Mouse (Mus musculus): ENCODE data around the gene BC035947.
"Not testable (repeated sequence)": the region's sequence is repeated elsewhere in the genome, so short reads cannot be mapped to it uniquely, and the experiment has no call there.

BC035947 gene

DNA sequence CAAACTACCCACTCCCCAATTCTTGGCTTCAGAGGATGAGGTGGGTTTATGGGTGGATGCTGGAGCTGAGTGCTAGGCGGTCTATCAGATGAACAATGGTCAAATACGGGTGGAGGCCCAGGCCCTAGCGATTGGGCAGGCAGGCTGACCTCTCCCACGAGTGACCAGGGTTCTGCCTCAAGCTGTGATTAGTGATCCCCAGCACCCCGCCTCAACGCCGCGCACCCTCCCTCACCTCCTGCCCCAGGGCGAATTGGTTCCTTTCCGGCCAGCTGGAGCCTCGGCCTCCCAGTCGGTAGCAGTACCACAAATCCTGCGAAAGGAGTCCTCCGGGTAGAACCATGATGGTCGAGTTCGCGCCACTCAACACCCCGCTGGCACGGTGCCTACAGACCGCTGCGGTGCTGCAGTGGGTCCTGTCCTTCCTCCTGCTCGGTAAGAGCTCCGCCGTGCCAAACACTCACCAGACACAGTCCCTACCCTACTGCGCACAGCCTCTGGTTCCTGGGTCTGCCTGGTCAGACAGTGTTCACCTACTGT is at the start of gene BC035947:
TSS of gene BC035947 (minus strand) at position 538 of the 540 bp plus-strand sequence.
- peak; percentile 9 for DNase-seq (ENCODE audit: low spot score)

DNA sequence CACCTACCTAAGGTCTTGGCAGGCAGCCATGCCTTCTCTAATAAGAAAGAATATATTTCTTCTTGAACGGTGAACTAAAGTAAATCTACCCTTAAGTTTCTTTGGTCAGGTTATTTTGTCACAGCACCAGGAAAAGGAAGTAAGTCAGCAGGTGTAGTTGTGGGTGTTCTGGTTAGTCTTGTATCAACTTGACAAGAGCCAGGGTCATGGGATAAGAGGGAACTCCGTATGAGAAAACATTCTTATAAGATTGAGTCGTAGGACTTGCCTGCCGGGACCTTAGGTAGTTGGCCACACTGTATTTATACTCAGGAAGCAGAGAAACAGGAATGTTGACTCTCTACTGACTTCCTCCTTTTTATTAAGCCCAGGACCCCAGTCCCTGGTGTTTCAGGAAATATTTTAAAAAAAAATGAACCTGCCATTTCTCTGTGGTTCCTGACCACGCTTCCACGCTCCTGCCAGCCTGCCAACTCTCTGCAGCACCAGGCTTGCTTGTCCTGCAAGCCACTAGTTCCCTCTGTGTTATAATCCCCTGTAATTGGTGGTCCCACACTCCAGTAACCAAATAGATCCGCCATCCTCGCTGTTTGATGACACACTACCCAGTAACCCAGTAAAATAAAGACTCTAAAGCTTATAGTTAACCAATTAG is 42.2 kb upstream of the BC035947 start:
- DNase-seq (ENCODE audit: low spot score): no peak

DNA sequence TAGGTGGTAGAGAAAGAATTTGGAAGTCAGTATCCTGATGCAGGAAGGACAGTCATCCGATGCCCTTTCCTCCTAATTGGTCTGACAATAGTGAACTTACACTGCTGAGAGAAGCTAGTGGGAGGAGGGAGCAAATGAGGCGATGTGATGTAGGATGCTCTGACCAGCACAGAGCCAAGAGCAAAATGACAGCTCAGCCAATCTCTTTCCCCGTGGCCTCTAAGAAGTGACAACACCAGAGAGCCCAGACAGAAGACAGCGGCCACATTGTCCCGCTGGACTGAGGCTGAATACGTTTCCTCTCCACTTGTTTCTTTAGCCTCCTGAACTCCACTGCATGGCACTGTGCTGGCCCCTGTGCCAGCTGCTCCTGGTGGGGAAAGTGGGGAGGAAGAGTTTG is 37.0 kb upstream of the BC035947 start:
- no peak for DNase-seq (ENCODE audit: low spot score)

DNA sequence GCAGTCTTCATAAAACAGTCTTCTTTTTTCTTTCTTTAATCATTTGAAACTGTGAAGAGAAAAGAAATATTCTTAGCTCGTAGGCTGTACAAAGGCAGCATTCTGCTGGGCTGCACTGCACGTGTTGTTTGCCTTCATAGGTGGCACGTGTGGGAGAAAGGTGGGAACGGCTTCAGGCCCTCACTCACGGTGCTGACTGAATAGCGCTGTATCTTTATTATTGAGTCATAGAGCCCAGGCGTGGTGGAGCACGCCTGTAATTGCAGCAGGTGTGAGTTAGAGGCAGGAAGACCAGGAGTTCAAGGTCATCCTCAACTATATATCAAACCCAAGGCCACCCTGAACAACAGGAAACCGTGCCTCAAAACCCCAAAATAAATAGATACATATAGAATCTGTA is 34.3 kb upstream of the BC035947 start:
- DNase-seq (ENCODE audit: low spot score): no peak

DNA sequence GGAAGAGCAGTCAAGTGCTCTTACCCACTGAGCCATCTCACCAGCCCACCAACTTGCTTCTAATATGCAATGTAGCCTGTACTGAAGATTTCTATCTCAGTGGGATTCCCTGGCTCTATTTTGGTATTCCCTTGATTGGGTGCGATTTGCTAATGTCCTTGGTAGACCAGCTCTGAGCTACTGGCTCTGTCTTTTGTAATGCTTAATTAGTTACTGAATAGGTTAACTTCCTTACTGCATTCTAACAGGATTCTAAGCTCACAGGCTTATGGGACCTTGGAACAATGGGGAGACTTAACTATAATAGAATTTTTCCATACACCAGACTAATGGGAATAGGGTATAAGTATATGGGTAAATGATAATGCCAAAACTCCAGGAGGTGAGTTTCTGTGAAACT is 31.7 kb upstream of the BC035947 start:
- not testable (repeated sequence) for DNase-seq (ENCODE audit: low spot score)

DNA sequence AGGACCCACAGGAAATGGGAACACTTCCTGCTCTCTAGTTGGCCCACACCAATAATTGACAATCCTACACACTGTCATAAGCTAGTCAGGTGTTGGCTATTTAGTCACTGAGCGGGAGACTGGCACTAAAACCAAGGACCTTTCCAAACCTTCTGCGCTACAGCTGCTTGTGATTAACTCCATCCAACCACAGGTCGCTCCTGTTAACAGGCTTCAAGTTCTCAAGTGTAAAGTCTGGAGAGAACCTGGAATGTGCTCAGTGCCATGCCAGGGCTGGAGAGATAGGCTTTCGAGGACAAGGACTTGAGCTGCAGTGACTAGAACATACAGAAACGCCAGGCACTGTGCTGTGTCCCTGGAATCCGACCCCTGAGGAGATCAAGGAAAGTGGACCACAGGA is 27.2 kb upstream of the BC035947 start:
- DNase-seq (ENCODE audit: low spot score): no peak

DNA sequence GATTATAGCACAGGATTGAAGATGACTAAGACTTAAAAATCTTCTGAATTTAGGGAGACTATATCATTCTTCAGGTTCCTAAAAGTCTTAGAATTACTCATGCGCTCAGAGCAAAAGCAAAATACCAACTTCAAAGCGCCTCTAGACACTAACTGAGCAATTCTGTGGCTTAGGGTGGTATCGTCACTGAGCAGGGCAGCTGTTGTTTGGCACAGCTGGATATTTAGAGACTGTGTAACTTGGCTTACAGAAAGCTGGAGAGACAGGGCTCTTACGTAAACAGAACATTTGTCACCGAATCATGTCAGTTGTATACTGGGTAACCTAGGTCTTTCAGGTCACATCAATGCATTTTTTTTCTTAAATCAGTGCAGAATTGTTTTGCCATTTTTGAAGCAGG is 26.4 kb upstream of the BC035947 start:
- no peak for DNase-seq (ENCODE audit: low spot score)

DNA sequence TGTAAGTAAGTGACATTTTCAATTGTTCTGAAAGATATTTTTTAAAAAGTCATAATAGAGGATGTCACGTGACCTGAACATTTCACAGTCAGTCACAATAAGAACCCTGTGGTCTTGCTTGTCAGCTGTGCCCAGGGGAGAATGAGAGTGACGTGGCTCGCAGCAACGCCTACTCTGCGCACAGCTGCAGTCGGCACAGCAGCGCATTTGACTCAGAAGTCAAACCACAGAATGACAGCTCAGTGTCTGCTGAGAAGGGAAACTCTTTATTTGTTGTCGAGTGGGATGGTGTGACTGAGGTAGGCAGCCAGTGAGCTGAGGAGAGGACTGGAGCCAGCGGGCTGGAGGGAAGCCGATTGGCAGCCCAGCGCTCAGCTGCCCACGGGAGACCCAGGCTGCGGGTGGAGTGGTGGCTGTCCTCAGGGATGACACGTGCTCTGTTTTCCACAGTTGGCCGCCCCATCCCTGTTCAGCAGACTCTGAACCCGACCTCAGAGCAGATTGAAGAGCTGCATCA is 25.6 kb upstream of the BC035947 start:
- peak; percentile 4 for DNase-seq (ENCODE audit: low spot score)

DNA sequence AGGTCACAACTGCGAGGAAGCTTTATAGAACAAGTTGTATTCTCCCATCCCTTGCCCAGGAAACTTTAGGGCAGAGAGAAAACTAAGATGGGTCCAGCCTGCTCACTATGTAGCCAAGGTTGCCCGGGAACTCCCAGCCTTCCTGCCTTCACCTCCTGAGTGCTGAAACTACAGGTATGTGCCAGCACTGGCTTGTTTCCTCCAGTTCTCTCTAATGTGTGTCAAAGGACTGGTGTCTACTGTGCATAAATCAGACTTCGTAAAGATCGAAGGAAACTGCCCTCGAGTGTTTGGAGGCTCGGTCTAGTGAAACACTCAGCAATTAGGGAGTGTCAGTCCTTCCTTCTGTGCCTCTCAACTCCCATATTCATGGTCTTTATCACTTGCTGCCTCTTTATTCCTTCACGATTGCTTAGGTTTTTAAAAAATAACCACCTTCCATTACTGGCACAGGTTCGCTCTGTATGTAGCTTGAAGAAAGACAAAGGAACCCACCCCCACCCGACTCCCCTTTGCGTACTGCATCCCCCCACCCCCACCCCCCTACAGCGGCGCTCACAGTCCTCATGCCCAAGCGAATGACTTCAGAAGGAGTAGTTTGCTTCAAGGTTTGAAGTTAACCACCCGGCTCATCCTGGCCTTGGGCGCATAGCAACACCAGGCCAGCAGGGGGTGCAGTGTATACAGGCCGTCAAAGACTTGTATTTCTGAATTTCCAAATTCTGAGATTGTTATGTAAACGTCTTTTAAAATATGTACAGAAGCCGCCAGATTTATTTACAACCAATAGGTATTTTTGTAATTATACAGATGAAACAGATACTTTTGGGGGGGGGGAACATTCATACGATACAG is 24.6 kb upstream of the BC035947 start:
- peak; percentile 77 for DNase-seq (ENCODE audit: low spot score)

DNA sequence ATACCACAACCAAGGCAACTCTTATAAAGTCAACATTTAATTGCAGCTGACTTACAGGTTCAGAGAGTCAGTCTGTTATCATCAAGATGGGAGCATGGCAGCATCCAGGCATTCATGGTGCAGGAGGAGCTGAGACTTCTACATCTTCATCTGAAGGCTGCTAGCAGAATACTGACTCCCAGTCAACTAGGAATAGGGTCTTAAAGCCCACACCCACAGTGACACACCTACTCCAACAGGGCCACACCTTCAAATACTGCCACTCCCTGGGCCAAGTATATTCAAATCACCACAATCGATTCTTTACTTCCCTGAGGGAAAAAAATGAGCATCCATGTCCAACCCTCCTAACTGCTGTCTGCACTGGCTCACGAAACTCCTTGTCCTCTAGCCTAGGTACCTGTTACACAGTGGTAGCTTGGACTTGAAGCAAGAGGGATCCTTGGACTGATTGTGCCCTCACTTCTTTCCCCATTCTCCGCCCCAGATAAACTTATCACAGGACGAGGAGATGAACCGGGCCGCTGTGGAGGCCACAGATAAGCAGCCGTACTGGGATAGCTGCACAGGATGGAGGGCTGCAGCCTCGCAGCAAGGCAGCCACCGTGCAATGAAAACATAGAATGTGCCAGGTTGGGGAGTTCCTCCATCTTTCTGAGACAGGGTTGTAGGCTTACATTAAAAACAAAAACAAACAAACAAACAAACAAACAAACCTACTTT is 22.6 kb upstream of the BC035947 start:
- DNase-seq (ENCODE audit: low spot score): no peak

DNA sequence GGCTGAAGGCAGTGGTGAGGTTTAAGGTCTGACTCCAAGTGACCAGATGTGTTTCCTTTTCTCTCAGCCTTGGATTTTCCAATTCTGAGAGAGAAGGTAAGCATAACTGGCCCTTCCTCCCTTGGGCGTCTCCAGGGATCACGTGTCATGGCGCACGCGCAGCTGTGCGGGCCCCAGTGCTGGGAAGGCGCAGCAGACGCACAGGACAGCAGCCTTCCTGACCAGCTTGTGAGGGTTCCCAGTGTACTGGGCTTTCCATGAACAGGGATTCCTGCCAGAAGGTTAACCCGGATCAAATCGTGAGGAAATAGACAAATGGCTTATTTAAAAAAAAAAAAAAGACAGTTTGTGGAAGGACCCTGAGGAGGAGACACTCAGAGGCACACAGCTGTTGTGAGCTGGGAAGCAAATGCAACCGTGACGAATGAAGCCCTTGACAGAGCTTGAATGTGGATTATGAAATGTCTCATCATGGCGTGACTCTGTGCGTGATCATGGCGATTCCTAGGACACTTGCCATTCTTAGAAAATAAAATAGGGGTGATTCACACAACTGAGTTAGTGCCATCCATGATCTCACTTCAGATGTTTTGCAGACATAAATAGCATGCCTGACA is 20.3 kb upstream of the BC035947 start:
- no peak for DNase-seq (ENCODE audit: low spot score)

DNA sequence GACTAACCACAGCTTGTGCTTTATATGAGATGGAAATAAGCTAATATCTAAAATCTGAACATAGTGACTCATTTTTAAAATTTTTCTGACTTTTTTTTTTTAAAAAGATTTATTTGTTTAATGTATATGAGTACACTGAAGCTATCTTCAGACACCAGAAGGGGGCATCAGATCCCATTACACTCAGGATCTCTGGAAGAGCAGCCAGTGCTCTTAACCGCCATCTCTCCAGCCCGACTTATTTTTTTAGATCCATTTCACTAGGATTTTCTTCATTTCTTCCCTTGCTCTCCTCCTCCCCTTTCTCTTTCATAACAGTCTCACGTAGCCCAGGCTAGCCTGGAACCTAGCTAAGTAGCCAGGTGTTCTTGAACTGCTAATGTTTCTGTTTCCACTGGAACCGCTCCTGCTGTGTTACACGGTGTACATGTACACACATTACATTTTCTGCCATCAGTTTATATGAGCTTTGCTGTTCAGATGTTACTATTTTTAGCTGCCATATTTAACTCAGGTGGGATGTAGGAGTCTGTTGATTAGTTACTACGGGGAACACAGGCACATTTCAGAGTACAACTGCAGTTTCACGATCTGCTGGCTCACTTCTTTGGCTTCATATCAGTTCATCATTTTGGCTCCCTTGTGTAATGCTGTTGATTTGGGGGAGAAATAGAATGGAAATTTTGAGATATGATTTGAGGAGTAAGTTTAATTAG is 18.7 kb upstream of the BC035947 start:
- no peak for DNase-seq (ENCODE audit: low spot score)

DNA sequence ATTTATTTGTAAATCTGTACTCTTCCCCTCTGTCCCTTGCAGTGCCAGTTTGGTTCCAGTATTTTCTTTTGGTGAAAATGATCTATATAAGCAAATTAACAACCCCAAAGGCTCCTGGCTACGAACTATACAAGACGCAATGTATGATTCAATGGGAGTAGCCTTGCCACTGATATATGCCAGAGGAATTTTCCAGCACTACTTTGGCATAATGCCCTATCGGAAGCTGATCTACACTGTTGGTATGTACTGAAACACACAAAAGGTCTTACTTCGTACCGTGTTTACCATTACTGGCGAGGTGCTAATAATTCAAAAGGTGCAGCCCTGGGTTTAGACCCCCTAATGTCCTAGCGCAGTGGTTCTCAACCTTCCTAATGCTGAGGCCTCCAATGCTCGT is 17.1 kb upstream of the BC035947 start:
- no peak for DNase-seq (ENCODE audit: low spot score)

DNA sequence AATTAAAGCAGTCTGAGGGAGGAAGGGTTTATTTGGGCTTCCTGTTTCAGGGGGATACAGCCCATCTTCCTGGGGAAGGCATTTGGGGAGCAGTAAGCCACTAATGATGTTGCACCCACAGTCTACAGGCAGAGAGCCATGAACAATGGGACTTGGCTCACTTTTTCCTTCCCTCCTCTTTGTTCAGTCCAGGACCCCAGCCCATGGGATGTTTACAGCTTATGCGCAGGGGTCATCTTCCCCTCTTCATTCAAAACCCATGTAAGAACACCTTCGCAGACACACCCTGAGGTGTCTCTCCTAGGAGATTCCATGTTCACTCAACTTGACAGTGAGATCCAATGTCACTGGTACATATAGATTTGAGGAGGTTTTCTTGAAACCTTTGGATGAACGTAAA is 16.4 kb upstream of the BC035947 start:
- DNase-seq (ENCODE audit: low spot score): no peak

DNA sequence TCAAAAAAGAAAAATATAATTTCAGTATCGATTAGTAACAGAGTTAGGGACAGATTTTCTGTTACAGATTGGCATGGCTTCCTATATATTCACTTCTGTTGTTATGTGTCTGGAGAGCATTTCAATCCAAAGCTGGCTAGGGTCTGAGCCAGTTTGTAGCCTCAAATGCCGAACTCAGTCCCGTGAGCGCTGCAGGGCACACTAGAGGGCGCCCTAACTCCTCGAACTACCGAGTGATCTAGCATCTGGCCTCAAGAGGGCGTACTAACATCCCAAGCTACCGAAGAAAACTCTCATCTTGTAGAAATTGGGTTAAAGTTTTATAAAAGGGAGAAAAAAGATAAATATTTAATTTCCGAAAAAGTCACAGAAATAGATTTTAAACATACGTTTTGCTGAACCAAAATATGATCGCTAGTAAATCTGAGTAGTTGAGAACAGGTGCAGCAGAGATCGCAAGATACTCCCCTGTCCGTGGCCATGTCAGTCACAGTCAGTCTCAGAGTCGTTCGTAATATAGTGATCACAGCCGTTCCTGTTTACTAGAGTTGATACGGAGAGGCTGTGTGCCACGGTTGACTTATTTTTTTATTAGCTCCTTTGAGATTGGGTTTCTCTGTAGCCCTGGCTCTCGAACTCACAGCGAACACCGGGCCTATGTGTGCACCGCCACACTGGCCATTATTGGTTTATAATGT is 13.4 kb upstream of the BC035947 start:
- peak; percentile 52 for DNase-seq (ENCODE audit: low spot score)

DNA sequence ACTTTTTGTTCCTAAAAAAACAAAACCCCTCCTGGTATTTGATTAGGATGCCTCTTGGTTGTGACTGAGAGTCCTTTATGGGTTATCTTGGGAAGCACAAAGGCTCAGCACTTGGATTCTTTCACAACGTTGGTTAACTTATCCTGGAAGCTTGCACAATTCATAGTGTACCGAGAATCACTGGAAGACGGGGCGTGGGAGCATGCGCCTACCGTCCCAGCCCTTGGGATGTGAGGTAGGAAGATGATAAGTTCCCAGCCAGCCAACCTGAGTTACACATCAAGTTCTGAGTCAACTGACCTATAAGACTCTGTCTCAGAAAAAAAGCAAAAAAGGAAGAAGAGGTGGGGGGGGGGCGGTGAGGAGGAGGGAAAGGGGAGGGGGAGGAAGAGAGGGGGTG is 6.9 kb upstream of the BC035947 start:
- DNase-seq (ENCODE audit: low spot score): no peak

DNA sequence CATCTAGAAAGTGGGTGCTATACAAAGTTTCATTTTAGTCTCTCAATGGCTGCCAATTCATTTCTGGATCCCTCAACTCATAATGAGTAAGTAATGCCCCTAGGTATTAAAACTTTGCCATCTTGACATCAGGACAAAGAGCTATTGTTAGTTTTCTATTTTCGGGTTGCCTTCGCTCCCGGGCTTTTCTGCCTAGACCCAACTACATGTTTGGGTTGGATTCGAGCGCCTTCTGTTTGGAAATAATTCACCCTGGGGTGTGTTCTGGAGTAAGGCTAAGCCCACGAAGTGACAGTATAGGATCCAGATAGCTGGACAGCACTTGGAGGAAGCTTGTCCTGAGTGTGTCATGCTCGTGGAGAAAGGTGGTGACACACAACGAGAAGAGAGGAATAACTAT is 798 bp upstream of the BC035947 start:
- no peak for DNase-seq (ENCODE audit: low spot score)

DNA sequence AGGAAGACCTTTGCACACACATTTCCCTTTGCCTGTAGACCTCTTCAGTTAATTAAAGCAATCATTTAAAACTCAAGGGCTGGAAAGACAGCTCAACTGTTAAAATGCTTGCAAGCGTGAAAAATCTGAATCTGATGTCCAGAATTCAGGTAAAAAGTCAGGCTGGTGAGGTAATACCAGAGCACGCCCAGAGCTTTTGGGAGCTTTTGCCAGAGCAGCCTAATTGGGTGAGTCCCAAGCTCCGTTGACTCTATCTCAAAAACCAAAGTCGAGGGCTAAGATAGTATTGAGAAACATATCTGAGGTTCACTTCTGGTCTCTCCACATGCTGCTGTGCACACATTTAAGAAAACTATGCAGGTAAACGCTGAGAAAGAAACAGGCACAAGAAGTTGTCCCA is 1.1 kb downstream of the BC035947 start, which contains the start of gene Mogat1:
TSS of gene Mogat1 (plus strand) at position 130 of the 400 bp plus-strand sequence.
- no peak for DNase-seq (ENCODE audit: low spot score)

DNA sequence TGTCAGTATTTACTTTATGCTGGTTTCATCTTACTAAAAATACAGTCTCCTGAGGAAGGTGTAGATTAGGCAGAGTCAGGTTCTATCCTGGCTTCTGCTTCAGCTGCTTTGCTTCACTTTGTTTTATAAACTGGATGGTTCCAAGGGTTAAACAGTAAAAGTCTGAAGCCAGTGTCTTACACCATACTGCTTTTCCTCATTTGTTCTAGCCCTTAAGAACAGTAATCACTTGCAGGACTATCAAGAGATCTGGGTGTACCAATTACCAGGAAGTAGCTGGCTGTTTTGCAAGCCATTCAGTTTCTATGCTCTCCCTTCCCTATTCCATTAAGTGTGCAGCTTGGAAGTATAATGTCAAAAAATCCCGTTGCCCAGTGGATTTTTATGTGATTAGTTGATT is 4.8 kb downstream of the BC035947 start:
- no peak for DNase-seq (ENCODE audit: low spot score)

DNA sequence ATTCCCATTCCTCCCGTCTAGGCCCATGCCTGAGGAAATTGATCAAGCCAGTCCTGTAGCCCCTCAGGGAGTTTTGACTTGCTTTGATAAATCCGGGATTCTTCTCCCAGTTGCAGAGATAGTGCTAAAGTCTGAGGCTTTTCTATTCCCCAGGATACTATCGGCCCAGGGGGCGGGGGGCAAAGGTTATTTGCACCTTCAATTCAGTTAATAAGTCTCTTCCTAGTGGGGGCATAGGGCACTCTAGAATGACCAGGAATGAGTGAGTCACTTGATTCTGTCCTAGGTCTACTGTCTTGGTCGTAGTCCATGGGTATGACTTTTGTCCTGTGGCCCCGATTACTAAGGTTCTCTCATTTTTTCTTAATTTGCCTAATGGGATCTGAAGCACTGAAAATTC is 9.4 kb downstream of the BC035947 start:
- no peak for DNase-seq (ENCODE audit: low spot score)

DNA sequence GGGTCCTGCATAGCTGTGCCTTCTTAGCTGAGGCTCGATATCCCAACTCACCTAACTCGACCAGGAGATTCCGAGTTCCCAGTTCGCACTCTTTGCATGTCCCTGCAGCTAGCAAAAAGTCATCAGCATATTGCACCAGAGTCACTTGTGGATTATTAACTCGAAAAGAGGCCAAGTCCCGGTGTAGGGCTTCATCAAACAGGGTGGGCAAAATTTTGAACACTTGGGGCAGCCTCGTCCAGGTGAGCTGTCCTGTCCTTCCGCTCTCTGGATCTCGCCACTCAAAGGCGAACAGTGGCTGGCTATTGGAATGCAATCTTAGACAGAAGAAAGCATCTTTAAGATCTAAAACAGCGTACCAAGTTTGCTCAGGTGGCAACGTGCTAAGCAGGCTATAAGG is 10.1 kb downstream of the BC035947 start:
- DNase-seq (ENCODE audit: low spot score): not testable (repeated sequence)
